Comparison of ENCODE assay signal across 9 mouse cellular contexts in genomic region chr2:118659077-118659476, GRCm38 (mm10). TPM values are rescaled to one million over a fixed set of nuclear protein-coding genes. Genes with fewer than 3 reads are reported as not detected.
DNase-seq lines count a peak whose midpoint lies in the region; ATAC-seq and TF ChIP-seq lines count a peak whose summit lies in the region.
"Had no signal": no experiment of that assay in that cellular context is flagged by ENCODE, and none has a peak within 500 bp of the region (broad histone marks: within the 10 kb centered on the region; RNA-seq: fewer than 3 reads in every experiment).

No protein-coding gene starts in this region.

- no peak overlapping the region for H3K9ac ChIP-seq in kidney, embryonic 15.5 days
- no peak overlapping the region for H3K9ac ChIP-seq in kidney, embryonic 14.5 days (ENCODE audit: low read depth, low read length)

- H3K27ac ChIP-seq in kidney, embryonic 15.5 days, result no peak overlapping the region
- H3K27ac ChIP-seq in kidney, embryonic 14.5 days (ENCODE audit: low read depth, low read length), result no peak overlapping the region

- peaks cover 30% of the 10 kb centered on the region for H3K27me3 ChIP-seq in kidney, embryonic 15.5 days
- peaks cover 19% of the 10 kb centered on the region for H3K27me3 ChIP-seq in kidney, embryonic 14.5 days (ENCODE audit: control insufficient read depth, insufficient read depth, low read length)
- peaks cover 8% of the 10 kb centered on the region for H3K27me3 ChIP-seq in E14TG2a.4 (ENCODE audit: insufficient read depth, low read length)

- H3K4me3 ChIP-seq in kidney, embryonic 15.5 days (replicated peaks), result no peak overlapping the region
- H3K4me3 ChIP-seq in kidney, embryonic 14.5 days (ENCODE audit: low read length), result no peak overlapping the region
- peak overlapping the region; percentile 14; the same call in 1 of the 2 replicates for H3K4me3 ChIP-seq in E14TG2a.4 (replicated peaks; ENCODE audit: low read length)

- H3K4me2 ChIP-seq in kidney, embryonic 15.5 days, result no peak overlapping the region
- no peak overlapping the region for H3K4me2 ChIP-seq in kidney, embryonic 14.5 days (replicated peaks; ENCODE audit: low read depth, low read length)

- peak; percentile 50 for ATAC-seq in kidney, embryonic 15.5 days (replicated peaks; ENCODE audit: low FRiP score)
- ATAC-seq in kidney, embryonic 14.5 days (ENCODE audit: low FRiP score, low TSS enrichment), result no peak

- H3K4me1 ChIP-seq in kidney, embryonic 15.5 days, result peaks cover 41% of the 10 kb centered on the region
- H3K4me1 ChIP-seq in kidney, embryonic 14.5 days (ENCODE audit: control insufficient read depth, insufficient read depth, low read length), result peaks cover 19% of the 10 kb centered on the region
- H3K4me1 ChIP-seq in E14TG2a.4 (replicated peaks; ENCODE audit: low read depth, low read length), result peaks cover 77% of the 10 kb centered on the region

- 69% methylated on average over 1 of the region's 1 CpGs for WGBS in kidney, embryonic 15.5 days
- WGBS in kidney, embryonic 14.5 days, result 50% methylated on average over 1 of the region's 1 CpGs

- no peak for TF ChIP-seq POLR2A in brain, embryonic 14.5 days (IDR thresholded peaks at IDR 0.05; ENCODE audit: borderline replicate concordance, extremely low read depth, insufficient read depth, insufficient read length, poor library complexity, severe bottlenecking)

- no peaks in the 10 kb centered on the region for H3K9me3 ChIP-seq in kidney, embryonic 15.5 days (replicated peaks)
- no peaks in the 10 kb centered on the region for H3K9me3 ChIP-seq in kidney, embryonic 14.5 days (ENCODE audit: control insufficient read depth, low read length)
- H3K9me3 ChIP-seq in E14TG2a.4 (ENCODE audit: low read length), result no peaks in the 10 kb centered on the region

- DNase-seq in brain, embryonic 14.5 days (ENCODE audit: low read depth), result peak; percentile 53
- DNase-seq in heart, postnatal 25 days (ENCODE audit: low spot score), result peak; percentile 34
- DNase-seq in lung, postnatal 14 days, result peak; percentile 54
- no peak for DNase-seq in cerebellum, adult 9-11 months
- no peak for DNase-seq in thymus, postnatal 14 days

- TF ChIP-seq CTCF in E14TG2a.4 (conservative IDR thresholded peaks at IDR 0.05; ENCODE audit: low read length), result no peak
- no peak for TF ChIP-seq CTCF in brain, embryonic 14.5 days (IDR thresholded peaks at IDR 0.05; ENCODE audit: borderline replicate concordance, extremely low read depth, insufficient read depth, insufficient read length)

- no peaks in the 10 kb centered on the region for H3K36me3 ChIP-seq in kidney, embryonic 15.5 days
- no peaks in the 10 kb centered on the region for H3K36me3 ChIP-seq in kidney, embryonic 14.5 days (ENCODE audit: control insufficient read depth, insufficient read depth, low read length)
- no peaks in the 10 kb centered on the region for H3K36me3 ChIP-seq in E14TG2a.4 (ENCODE audit: insufficient read depth, low read length)

- intact Hi-C loops in heart, postnatal 25 days (cut with DNase I), result no loop called here

RNA-seq across cellular contexts. Expression of gene Pak6, which starts 4.0 kb away (rescaled TPM):
- polyA plus RNA-seq in kidney, embryonic 15.5 days (2015; fragmentation: Nextera tagmentation; extraction: Ambion mirVana), result 0.84 and 1.3 TPM in 2 replicates
- polyA plus RNA-seq in kidney, embryonic 14.5 days (2014; fragmentation: Nextera tagmentation; extraction: Ambion mirVana), result 0.54 and 0.90 TPM in 2 replicates
- 24.9 and 41.3 TPM in 2 replicates for polyA plus RNA-seq in brain, embryonic 14.5 days (2012; rRNA removed)
- total RNA-seq in heart, postnatal 25 days (2021), result 1 to 10 TPM; 6.4 to 9.9 TPM

RNA-seq across cellular contexts. Expression of gene Ankrd63, which starts 44.7 kb away (rescaled TPM):
- polyA plus RNA-seq in kidney, embryonic 15.5 days (2015; fragmentation: Nextera tagmentation; extraction: Ambion mirVana), result 0.28 and 0.39 TPM in 2 replicates
- polyA plus RNA-seq in kidney, embryonic 14.5 days (2014; fragmentation: Nextera tagmentation; extraction: Ambion mirVana), result 0.24 and 0.65 TPM in 2 replicates
- polyA plus RNA-seq in brain, embryonic 14.5 days (2012; rRNA removed), result 0.14 and 0.62 TPM in 2 replicates
- total RNA-seq in heart, postnatal 25 days (2021), result 1 to 10 TPM; 1.8 to 3.0 TPM
- polyA plus RNA-seq: embryonic facial prominence, embryonic 11.5 days had no signal

Comparison
In these comparisons a context has a peak if more than half of its experiments do, and no peak if none do; other contexts are left out.
1. DNase-seq: peak in brain, embryonic 14.5 days (single experiment), heart, postnatal 25 days (single experiment) and lung, postnatal 14 days (single experiment); none in cerebellum, adult 9-11 months (single experiment) and thymus, postnatal 14 days (single experiment).
2. RNA of gene Pak6, which starts 4.0 kb away (polyA plus RNA-seq): 24.9 to 41.3 TPM in brain, embryonic 14.5 days; 0.84 to 1.3 TPM in kidney, embryonic 15.5 days and 0.54 to 0.90 TPM in kidney, embryonic 14.5 days; every median in the first group is over 10 times any median in the second.